Mouse (Mus musculus) limb, embryonic 10.5 days (tissue): ENCODE data around the gene Mfrp. TPM values are rescaled to one million over a fixed set of nuclear protein-coding genes. Genes with fewer than 3 reads are reported as not detected.

ENCODE experiments used
- DNase-seq: peaks from one replicate; pipeline ENCODE4 v3.0.0-alpha.2; 2017; ENCODE audit warnings: low spot score
- H3K27ac ChIP-seq: fragments of 300-500 bp; sonication (generic); 2 replicates; pipeline ENCODE4 v1.5.1; 2016; ENCODE audit warnings: mild to moderate bottlenecking
- H3K27me3 ChIP-seq: fragments of 300-500 bp; sonication (generic); 2 replicates; pipeline ENCODE4 v1.6.1; 2016; ENCODE audit warnings: low read depth, mild to moderate bottlenecking; ENCODE audit not compliant: poor library complexity, severe bottlenecking
- H3K36me3 ChIP-seq: fragments of 300-500 bp; sonication (generic); 2 replicates; pipeline ENCODE4 v1.6.1; 2016; ENCODE audit warnings: mild to moderate bottlenecking, moderate library complexity
- H3K4me1 ChIP-seq: fragments of 300-500 bp; sonication (generic); 2 replicates; pipeline ENCODE4 v1.6.1; 2016
- H3K4me3 ChIP-seq: fragments of 300-500 bp; sonication (generic); 2 replicates; pipeline ENCODE4 v1.5.1; 2016; ENCODE audit warnings: mild to moderate bottlenecking, moderate library complexity
- H3K9me3 ChIP-seq: fragments of 300-500 bp; sonication (generic); replicated peaks from 2 replicates; pipeline ENCODE4 v1.6.1; 2016; ENCODE audit warnings: mild to moderate bottlenecking
- WGBS: fragments of 180-500 bp; shearing (Covaris S2); methylation state at CpG from one replicate; pipeline ENCODE4 v1.1.7; 2016; 5-methylcytosine and 5-hydroxymethylcytosine counted together
- polyA plus RNA-seq: library from polyadenylated mRNA; unstranded; fragments of >200 nt; fragmentation: Nextera tagmentation; extraction: Ambion mirVana; gene quantifications from 2 replicates; pipeline ENCODE4 v1.2.1, GENCODE M21; 2016

Gene Mfrp
- polyA plus RNA-seq, 1 experiment from 2014 or later, result 0.13 TPM

GRCm38 (mm10) chr9:44073115-44073514, 28.4 kb upstream of the Mfrp start:
- no peaks in the 10 kb centered on the region for H3K9me3 ChIP-seq
- H3K27ac ChIP-seq, result no peak overlapping the region
- DNase-seq, result no peak
- H3K36me3 ChIP-seq, result no peaks in the 10 kb centered on the region
- H3K4me3 ChIP-seq, result no peak overlapping the region
- peaks cover 35% of the 10 kb centered on the region for H3K4me1 ChIP-seq
- 72% methylated on average over 5 of the region's 5 CpGs for WGBS
- peaks cover 39% of the 10 kb centered on the region for H3K27me3 ChIP-seq

DNA sequence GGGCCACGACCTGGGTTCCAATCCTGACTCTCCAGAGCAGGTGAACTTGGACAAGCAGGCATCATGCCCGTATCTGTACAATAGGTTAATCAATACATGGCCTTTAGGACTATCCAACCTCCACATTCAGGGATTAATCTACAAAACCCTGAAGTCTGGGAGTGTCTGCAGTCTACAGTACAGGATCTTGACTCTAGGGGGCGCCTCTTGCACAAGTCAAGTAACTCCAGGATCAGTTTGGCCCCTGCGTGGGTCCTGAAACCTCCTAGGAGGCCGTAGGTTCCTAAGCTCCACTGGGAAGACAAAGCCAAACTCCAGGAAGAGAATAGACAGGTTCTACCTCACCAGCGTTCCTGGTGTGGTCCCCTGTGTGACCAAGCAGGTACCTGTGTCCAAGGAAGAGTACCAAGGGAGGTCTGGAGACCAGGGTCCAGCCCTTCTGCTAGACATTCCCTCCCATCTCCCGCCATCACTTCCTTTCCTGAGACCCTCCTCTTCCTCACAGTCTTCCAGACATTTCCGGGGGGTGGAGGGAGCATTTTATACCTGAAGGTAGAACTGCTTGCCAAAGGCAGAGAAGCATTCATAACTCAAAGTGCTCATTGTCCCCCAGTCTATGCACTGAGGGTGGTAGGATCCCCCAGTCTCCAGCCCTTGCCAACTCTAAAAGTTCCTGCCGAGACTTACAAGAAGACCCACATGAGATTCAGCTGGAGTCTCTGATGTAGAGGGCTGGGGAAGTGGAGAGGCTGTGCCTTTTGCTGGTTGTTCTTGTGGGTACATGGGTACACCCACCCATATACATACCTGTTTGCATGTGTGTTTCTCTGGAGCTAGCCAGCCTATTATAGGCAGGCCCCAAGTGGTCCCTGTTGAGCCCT, 26.9 kb upstream of the Mfrp start:
- DNase-seq, result no peak
- 56% methylated on average over 9 of the region's 9 CpGs for WGBS

DNA sequence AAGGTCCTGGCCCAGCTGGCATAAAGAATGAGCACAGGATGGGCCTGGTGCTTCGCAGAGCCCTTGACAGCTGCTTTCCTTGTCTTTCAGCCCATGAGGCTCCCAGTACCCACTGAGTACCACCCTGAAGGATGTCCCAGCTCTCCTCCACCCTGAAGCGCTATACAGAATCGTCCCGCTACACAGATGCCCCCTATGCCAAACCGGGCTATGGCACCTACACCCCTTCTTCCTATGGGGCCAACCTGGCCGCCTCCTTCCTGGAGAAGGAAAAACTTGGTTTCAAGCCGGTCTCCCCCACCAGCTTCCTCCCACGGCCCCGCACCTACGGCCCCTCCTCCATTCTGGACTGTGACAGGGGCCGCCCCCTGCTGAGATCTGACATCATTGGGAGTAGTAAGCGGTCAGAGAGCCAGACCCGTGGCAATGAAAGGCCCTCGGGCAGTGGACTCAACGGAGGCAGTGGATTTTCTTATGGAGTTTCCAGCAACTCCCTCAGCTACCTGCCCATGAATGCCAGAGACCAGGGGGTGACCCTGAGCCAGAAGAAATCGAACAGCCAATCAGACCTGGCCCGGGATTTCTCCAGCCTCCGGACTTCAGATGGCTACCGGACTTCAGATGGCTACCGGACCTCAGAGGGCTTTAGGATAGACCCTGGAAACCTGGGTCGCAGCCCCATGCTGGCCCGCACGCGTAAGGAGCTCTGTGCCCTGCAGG, 26.1 kb upstream of the Mfrp start:
- H3K4me1 ChIP-seq, result peaks cover 44% of the 10 kb centered on the region
- WGBS, result 75% methylated on average over 24 of the region's 24 CpGs
- no peak overlapping the region for H3K27ac ChIP-seq

More for the DNA sequence above, 26.9 kb upstream of the Mfrp start:
- peaks cover 49% of the 10 kb centered on the region for H3K27me3 ChIP-seq
- H3K9me3 ChIP-seq, result no peaks in the 10 kb centered on the region
- peaks cover 38% of the 10 kb centered on the region for H3K4me1 ChIP-seq
- no peaks in the 10 kb centered on the region for H3K36me3 ChIP-seq
- no peak overlapping the region for H3K4me3 ChIP-seq
- H3K27ac ChIP-seq, result no peak overlapping the region

GRCm38 (mm10) chr9:44075996-44076763, 25.3 kb upstream of the Mfrp start:
- 66% methylated on average over 16 of the region's 16 CpGs for WGBS
- Histone ChIP-seq H3K4me1 (peaks cover 42% of the 10 kb centered on the region), H3K27me3 (peaks cover 50% of the 10 kb centered on the region), H3K4me3 (no peak overlapping the region), H3K9me3 (no peaks in the 10 kb centered on the region), H3K27ac (no peak overlapping the region), H3K36me3 (no peaks in the 10 kb centered on the region)
- peak; percentile 30 for DNase-seq

More for the DNA sequence above, 26.1 kb upstream of the Mfrp start:
- Histone ChIP-seq H3K36me3 (no peaks in the 10 kb centered on the region), H3K4me3 (no peak overlapping the region), H3K27me3 (peaks cover 48% of the 10 kb centered on the region), H3K9me3 (no peaks in the 10 kb centered on the region)
- DNase-seq, result no peak

DNA sequence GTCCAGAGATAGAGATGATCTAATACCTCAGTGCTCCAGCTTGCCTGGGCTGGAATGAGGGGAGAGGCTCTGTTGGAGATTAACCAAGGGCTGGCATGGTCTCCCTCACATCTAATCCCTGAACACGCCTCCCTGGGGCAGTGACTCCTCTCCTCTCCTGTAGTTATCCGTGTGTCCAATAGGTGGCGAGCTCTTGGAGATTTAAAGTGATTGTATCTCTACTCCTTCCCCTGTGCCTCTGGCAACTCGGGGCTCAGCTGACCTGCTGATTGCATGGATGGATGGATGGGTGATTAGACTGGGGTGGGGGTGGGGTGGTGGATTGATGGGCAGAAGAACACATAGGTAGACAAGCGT, 24.8 kb upstream of the Mfrp start:
- WGBS, result 12% methylated on average over 5 of the region's 5 CpGs
- no peaks in the 10 kb centered on the region for H3K9me3 ChIP-seq
- peaks cover 51% of the 10 kb centered on the region for H3K27me3 ChIP-seq
- peaks cover 43% of the 10 kb centered on the region for H3K4me1 ChIP-seq
- no peak overlapping the region for H3K4me3 ChIP-seq
- DNase-seq, result peak; percentile 47
- H3K36me3 ChIP-seq, result no peaks in the 10 kb centered on the region
- H3K27ac ChIP-seq, result no peak overlapping the region

DNA sequence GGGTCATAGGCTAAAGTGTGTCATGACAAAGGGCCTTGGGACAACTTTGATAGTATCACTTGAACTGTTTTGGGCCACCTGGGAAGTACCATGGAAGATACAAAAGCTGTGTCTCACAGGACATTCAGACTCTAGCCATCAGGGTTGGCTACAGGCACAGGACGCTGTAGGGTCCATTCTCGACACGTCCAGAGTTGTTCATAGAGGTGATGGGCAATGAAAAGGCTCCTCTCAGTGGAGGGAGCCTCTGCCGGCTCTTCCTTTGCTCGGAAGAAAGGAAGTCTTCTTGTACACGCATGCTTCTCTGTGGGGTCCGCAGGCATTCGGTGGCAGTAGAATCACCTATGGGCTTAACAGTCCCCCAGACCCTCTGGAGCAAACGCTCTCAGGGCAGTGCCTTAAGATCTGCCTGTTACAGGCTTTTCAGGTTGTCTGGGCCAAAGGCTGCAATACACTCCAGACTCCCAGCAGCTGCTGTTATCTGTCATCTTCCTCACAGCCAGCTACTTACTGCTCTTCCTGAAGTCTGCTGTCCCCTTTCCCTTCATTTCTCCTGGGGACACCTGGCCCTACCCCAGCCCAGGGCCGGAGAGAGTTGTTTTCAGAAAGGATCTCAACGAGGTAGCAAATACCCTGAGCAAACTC, 24.1 kb upstream of the Mfrp start:
- no peaks in the 10 kb centered on the region for H3K36me3 ChIP-seq
- peaks cover 41% of the 10 kb centered on the region for H3K4me1 ChIP-seq
- no peak for DNase-seq
- WGBS, result 81% methylated on average over 11 of the region's 11 CpGs
- no peak overlapping the region for H3K4me3 ChIP-seq
- no peaks in the 10 kb centered on the region for H3K9me3 ChIP-seq
- H3K27me3 ChIP-seq, result peaks cover 56% of the 10 kb centered on the region
- H3K27ac ChIP-seq, result no peak overlapping the region

DNA sequence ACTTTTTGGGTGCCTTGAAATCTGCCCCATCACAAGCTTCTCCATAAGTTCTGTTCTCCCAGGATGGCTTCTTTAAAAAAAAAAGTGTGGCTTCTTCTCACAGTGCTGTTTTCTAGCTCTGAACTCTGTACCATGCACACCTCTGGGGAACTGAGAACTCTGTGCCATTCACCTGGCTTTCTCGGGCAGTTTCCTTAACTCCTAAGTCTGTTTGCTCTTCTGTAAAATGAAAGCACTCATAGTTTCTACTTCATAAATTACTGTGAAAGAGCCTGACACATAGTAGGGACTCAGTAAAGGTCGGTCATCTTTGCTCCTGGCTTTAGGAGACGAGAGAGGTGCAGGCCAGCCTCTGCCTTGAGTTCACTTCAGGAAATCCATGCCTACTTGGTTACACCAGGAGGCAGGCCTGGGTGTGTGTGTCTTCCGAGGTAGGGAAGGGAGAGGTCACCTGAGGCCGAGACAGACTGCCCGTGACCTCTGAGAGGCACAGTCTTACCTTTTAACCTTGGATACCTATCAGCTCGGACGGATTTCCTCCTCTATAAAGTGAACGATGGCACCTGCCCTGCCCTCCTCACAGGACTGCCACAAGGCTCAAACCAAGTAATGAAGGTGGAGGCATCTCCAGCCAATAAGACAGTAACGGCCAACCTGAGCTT, 23.3 kb upstream of the Mfrp start:
- Histone ChIP-seq H3K27ac (no peak overlapping the region), H3K27me3 (peaks cover 61% of the 10 kb centered on the region), H3K4me3 (no peak overlapping the region), H3K4me1 (peaks cover 33% of the 10 kb centered on the region), H3K36me3 (no peaks in the 10 kb centered on the region), H3K9me3 (no peaks in the 10 kb centered on the region)
- DNase-seq, result no peak
- 83% methylated on average over 10 of the region's 10 CpGs for WGBS

GRCm38 (mm10) chr9:44078955-44079756, 22.4 kb upstream of the Mfrp start:
- peaks cover 42% of the 10 kb centered on the region for H3K4me1 ChIP-seq
- WGBS, result 52% methylated on average over 16 of the region's 16 CpGs
- peak overlapping the region; percentile 7; the same call in 1 of the 2 replicates for H3K27ac ChIP-seq
- no peaks in the 10 kb centered on the region for H3K9me3 ChIP-seq
- no peak for DNase-seq
- peaks cover 69% of the 10 kb centered on the region for H3K27me3 ChIP-seq
- no peak overlapping the region for H3K4me3 ChIP-seq
- H3K36me3 ChIP-seq, result no peaks in the 10 kb centered on the region

DNA sequence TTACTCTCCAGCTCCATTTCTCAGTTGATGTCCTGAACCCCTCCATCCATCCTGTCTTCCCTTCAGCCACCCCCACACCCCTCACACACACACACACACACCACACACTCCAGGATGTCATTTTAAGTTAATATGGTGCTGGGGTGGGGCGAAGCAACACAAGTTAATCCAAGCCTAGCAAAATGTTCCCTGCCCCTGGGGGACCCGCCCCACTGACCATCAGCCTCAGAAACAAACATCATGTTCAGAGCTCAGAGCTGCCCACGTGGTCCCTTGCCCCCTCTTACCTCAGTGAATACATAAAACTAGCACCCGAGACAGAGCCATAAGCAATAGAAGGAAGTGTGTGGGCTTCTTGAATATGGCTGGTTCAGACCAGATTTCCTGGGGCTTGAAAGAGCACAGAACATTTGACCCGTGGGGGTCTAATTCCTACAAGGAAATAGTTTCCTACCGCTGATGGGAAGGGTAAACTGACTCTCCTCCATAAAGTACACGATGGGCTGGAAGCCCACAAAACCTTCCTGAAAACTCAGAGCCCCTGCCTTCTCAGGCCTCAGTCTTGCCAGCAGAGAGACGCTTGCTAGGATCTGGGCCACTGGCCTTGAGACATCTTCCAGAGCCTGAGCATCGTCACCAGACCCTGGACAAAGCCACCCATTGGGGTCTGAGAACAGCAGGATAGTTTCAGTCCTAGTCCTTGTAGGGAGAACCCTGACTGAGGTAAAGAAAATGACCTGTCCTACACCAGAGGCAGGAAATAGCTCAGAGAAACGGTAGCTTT, 21.3 kb upstream of the Mfrp start:
- Histone ChIP-seq H3K27ac (no peak overlapping the region), H3K4me3 (no peak overlapping the region), H3K27me3 (peaks cover 75% of the 10 kb centered on the region), H3K36me3 (no peaks in the 10 kb centered on the region), H3K4me1 (peaks cover 52% of the 10 kb centered on the region), H3K9me3 (no peaks in the 10 kb centered on the region)
- no peak for DNase-seq
- 82% methylated on average over 10 of the region's 10 CpGs for WGBS

DNA sequence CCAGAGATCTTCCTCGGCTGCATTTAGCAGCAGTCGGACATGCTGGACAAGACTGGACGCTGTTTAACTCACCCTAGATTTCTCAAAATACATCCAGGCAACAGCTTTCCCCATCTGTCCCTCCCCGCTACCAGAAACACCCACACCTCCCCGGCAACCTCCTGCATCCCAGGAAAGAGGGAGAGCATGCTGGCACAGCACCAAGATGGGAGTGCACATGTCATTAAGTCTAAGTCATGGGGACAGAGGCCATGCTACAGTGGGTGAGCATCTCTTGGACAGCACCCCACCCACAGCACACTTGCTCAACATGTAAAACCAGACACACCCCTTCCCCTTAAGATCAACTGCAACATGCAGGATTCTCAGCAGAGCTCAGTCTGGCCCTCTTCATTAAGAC, 20.6 kb upstream of the Mfrp start:
- Histone ChIP-seq H3K4me1 (peaks cover 60% of the 10 kb centered on the region), H3K9me3 (no peaks in the 10 kb centered on the region), H3K36me3 (no peaks in the 10 kb centered on the region), H3K27me3 (peaks cover 75% of the 10 kb centered on the region), H3K27ac (no peak overlapping the region), H3K4me3 (no peak overlapping the region)
- no peak for DNase-seq
- 83% methylated on average over 5 of the region's 5 CpGs for WGBS

DNA sequence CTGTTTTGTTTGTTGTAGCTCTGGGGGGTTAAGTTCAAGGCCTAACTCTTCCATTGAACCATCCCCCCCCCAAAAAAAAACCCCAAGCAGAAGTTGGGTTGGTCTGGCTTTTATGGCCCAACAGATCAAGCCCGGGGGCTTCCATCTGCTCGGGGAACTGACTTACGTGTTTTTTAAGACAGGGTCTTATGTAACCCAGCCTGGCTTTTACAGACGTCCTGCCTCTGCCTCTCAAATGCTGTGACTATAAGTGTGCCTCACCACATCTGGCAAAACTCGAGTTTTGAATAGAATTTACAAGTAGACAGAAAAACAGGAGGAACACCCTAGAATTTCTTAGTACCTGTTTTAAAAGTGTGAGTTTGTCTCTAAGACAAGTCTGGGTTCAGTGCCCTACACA, 19.9 kb upstream of the Mfrp start:
- H3K9me3 ChIP-seq, result no peaks in the 10 kb centered on the region
- no peak overlapping the region for H3K4me3 ChIP-seq
- peaks cover 63% of the 10 kb centered on the region for H3K4me1 ChIP-seq
- H3K27me3 ChIP-seq, result peaks cover 76% of the 10 kb centered on the region
- DNase-seq, result no peak
- WGBS, result 59% methylated on average over 5 of the region's 5 CpGs
- H3K36me3 ChIP-seq, result no peaks in the 10 kb centered on the region
- no peak overlapping the region for H3K27ac ChIP-seq
